Mouse (Mus musculus) gastrocnemius, adult 2 months (tissue): ENCODE data around the gene Xpo6. TPM values are rescaled to one million over a fixed set of nuclear protein-coding genes. Genes with fewer than 3 reads are reported as not detected.
A peak's percentile ranks its signal among the peaks of the same experiment; 100 is the strongest.

Experiments
- DNase-seq: peaks from one replicate; pipeline ENCODE4 v3.0.0; 2022
- H3K27ac ChIP-seq: fragments of 200-600 bp; 2 replicates; pipeline ENCODE4 v1.8.1; 2022; ENCODE audit warnings: mild to moderate bottlenecking
- H3K4me3 ChIP-seq: fragments of 200-600 bp; 2 replicates; pipeline ENCODE4 v1.8.1; 2022; ENCODE audit warnings: mild to moderate bottlenecking, moderate library complexity
- CTCF ChIP-seq: fragments of 200-600 bp; IDR thresholded peaks from 2 replicates; pipeline ENCODE4 v1.8.1; 2022; ENCODE audit warnings: antibody characterized with exemption, mild to moderate bottlenecking, moderate library complexity
- intact Hi-C: fragments of 180-260 bp; cut with DNase I; formaldehyde crosslinking; loops from one replicate; pipeline ENCODE4 v1.15.1; 2025
- total RNA-seq, 2 experiments: library from RNA; stranded (reverse); gene quantifications; 2 replicates each; pipeline ENCODE4 v1.2.3; 2021

The Xpo6 gene
- total RNA-seq, 2 experiments from 2014 or later: 18.6 to 19.3 TPM

- no peak for TF ChIP-seq CTCF
- H3K4me3 ChIP-seq: no peak overlapping the region
- intact Hi-C loops: no loop called here
Measured at GRCm38 (mm10) chr7:126230357-126231148, 30.3 kb upstream of the Xpo6 start.

GRCm38 (mm10) chr7:126226136-126226535 lies 25.8 kb upstream of the Xpo6 start:
- DNase-seq: no peak
- Histone ChIP-seq H3K27ac (no peak overlapping the region), H3K4me3 (no peak overlapping the region)
- no peak for TF ChIP-seq CTCF
- intact Hi-C loops: no loop called here

More at GRCm38 (mm10) chr7:126230357-126231148, 30.3 kb upstream of the Xpo6 start:
- no peak overlapping the region for H3K27ac ChIP-seq
- DNase-seq: no peak

GRCm38 (mm10) chr7:126222753-126223152 lies 22.5 kb upstream of the Xpo6 start:
- DNase-seq: no peak
- intact Hi-C loops: no loop called here
- H3K27ac ChIP-seq: no peak overlapping the region
- H3K4me3 ChIP-seq: no peak overlapping the region
- no peak for TF ChIP-seq CTCF

GRCm38 (mm10) chr7:126220611-126221010 lies 20.3 kb upstream of the Xpo6 start:
- Histone ChIP-seq H3K4me3 (no peak overlapping the region), H3K27ac (no peak overlapping the region)
- DNase-seq: no peak
- no peak for TF ChIP-seq CTCF
- intact Hi-C loops: no loop called here

GRCm38 (mm10) chr7:126218311-126218710 lies 18.0 kb upstream of the Xpo6 start:
- intact Hi-C loops: no loop called here
- no peak overlapping the region for H3K4me3 ChIP-seq
- no peak overlapping the region for H3K27ac ChIP-seq
- no peak for DNase-seq
- TF ChIP-seq CTCF: no peak

- no peak for TF ChIP-seq CTCF
- H3K27ac ChIP-seq: no peak overlapping the region
- DNase-seq: no peak
- intact Hi-C loops: no loop called here
- no peak overlapping the region for H3K4me3 ChIP-seq
Measured at GRCm38 (mm10) chr7:126216867-126217266, 16.6 kb upstream of the Xpo6 start.

- DNase-seq: no peak
- TF ChIP-seq CTCF: no peak
- intact Hi-C loops: no loop called here
- no peak overlapping the region for H3K27ac ChIP-seq
- H3K4me3 ChIP-seq: no peak overlapping the region
Measured at GRCm38 (mm10) chr7:126210856-126211255, 10.6 kb upstream of the Xpo6 start.

GRCm38 (mm10) chr7:126200997-126201345 lies 670 bp upstream of the Xpo6 start:
- intact Hi-C loops: loop anchor here (2.0 kb wide), 1 partner anchor 46 kb away; no protein-coding TSS in a partner anchor
- peak overlapping the region; percentile 96 for H3K4me3 ChIP-seq
- TF ChIP-seq CTCF: no peak
- peak overlapping the region; percentile 90 for H3K27ac ChIP-seq
- DNase-seq: no peak

- no peak for TF ChIP-seq CTCF
- intact Hi-C loops: loop anchor here (2.0 kb wide), 1 partner anchor 47 kb away; no protein-coding TSS in a partner anchor
- peak; percentile 56 for DNase-seq
- Histone ChIP-seq H3K4me3 (peak overlapping the region; percentile 96), H3K27ac (peak overlapping the region; percentile 90)
Measured at GRCm38 (mm10) chr7:126199691-126200102, 604 bp downstream of the Xpo6 start.

GRCm38 (mm10) chr7:126198926-126199325 lies 1.4 kb downstream of the Xpo6 start:
- Histone ChIP-seq H3K4me3 (peak overlapping the region; percentile 96), H3K27ac (peak overlapping the region; percentile 38)
- TF ChIP-seq CTCF: no peak
- DNase-seq: no peak
- intact Hi-C loops: no loop called here

- no peak for TF ChIP-seq CTCF
- no peak overlapping the region for H3K27ac ChIP-seq
- no peak overlapping the region for H3K4me3 ChIP-seq
- intact Hi-C loops: no loop called here
- DNase-seq: no peak
Measured at GRCm38 (mm10) chr7:126194175-126194574, 6.1 kb downstream of the Xpo6 start.

- TF ChIP-seq CTCF: no peak
- intact Hi-C loops: no loop called here
- DNase-seq: no peak
- no peak overlapping the region for H3K27ac ChIP-seq
- H3K4me3 ChIP-seq: no peak overlapping the region
Measured at GRCm38 (mm10) chr7:126191471-126191870, 8.8 kb downstream of the Xpo6 start.

- TF ChIP-seq CTCF: no peak
Measured at GRCm38 (mm10) chr7:126189517-126189916, 10.8 kb downstream of the Xpo6 start.

GRCm38 (mm10) chr7:126185999-126186398 lies 14.3 kb downstream of the Xpo6 start:
- TF ChIP-seq CTCF: no peak

More at GRCm38 (mm10) chr7:126189517-126189916, 10.8 kb downstream of the Xpo6 start:
- intact Hi-C loops: no loop called here
- no peak overlapping the region for H3K4me3 ChIP-seq
- no peak for DNase-seq
- H3K27ac ChIP-seq: no peak overlapping the region

More at GRCm38 (mm10) chr7:126185999-126186398, 14.3 kb downstream of the Xpo6 start:
- H3K27ac ChIP-seq: no peak overlapping the region
- intact Hi-C loops: no loop called here
- DNase-seq: no peak
- no peak overlapping the region for H3K4me3 ChIP-seq
